Mouse (Mus musculus): Measurements from ENCODE around the gene Crygn. TPM values are rescaled to one million over a fixed set of nuclear protein-coding genes. Genes with fewer than 3 reads are reported as not detected.

The Crygn gene
- total RNA-seq, 2 experiments from 2014 or later = not detected

DNA sequence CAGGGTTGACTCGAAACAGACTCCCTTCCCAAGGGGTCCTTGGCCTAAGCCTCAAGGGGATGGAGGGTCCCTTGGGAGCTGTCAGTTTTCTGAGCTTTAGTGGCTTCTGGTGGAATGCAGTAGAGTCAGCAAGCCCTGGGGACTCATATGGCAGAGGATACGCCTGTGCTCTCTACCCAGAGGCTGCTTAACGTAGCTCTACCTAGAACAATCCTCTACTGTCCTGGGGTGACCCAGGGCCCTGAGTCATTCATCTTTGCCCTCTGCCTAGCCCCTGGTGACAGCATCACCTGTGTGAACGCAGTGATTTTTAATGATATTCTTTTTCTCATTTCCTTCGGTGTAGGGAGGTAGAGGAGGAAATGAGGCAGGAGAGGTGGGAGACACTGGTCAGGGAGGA, 8.1 kb downstream of the Crygn start:
- DNase-seq (ENCODE audit: low spot score in 2 of 2) = no peak

DNA sequence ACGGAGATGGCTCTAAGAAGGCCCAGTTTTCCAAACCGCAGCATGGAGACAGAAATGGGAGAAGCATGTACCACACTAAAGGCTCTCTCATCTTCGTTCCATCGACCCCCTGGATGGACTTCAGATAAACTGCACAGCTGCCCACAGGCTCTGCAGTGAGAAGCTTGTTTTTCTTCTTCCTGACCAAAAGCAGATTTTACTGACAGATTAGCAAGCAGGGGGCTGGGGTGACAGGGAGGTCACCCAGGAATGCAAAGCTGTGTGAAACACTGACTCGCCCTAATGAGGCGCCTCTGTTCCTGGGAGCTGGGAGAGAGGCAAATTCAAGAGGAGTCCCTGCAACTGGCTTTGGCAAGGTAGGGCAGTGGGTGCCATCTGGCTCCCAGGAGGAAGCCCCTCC, 10.3 kb downstream of the Crygn start:
- DNase-seq (ENCODE audit: low spot score in 2 of 2) = no peak

DNA sequence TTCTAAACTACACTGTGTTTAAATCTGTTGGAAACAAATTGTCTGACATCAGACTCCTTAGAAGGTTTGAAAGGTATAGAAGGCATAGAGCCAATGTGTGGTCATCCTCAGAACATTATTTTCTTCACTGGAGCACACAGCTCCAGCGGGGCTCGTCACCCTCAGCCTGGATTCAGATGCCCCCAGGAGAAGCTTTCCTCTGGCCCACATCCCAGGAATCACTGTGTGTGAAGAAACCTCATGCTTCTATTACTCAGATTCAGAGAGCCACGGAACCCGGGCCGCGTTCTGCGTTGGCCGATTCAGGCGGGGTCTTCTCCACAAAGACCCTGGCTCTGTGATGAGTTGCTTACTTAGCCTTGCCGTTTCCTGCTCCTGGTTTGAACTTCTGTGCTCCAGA, 13.9 kb downstream of the Crygn start:
- no peak for DNase-seq (ENCODE audit: low spot score in 2 of 2)

DNA sequence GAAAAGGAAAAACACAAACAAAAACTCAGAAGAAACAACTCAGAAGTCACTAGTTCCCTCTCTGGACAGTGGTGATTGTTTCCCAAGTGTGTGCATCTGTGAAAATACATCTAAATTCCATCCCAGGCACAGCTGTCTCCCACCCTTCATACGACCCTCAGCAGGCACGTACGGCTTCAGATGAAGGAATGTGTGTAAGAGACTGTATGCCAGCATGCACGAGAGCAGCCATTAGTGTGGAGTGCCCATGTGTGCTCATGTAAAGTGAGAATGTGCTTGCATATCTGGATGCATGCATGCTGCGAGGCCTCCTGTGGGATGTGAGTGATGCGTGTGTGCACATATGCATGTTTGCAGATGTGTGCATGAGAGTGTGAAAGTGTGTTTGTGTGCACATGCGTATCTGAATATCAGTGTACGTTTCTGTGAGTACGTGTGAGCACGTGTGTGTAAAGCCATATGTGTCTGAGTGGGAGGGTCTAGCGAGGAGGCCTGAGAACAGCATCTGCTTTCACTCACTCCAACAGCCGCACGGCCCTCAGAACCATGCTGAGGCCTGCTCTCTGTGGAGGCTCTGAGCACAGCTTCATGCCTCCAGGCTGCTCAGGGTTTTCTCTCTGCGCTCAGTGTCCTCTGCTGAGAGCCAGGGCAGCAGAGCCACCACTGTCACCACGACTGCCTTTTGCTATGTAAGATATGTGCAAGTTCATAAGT, 16.5 kb downstream of the Crygn start:
- DNase-seq (ENCODE audit: low spot score in 2 of 2) = no peak

DNA sequence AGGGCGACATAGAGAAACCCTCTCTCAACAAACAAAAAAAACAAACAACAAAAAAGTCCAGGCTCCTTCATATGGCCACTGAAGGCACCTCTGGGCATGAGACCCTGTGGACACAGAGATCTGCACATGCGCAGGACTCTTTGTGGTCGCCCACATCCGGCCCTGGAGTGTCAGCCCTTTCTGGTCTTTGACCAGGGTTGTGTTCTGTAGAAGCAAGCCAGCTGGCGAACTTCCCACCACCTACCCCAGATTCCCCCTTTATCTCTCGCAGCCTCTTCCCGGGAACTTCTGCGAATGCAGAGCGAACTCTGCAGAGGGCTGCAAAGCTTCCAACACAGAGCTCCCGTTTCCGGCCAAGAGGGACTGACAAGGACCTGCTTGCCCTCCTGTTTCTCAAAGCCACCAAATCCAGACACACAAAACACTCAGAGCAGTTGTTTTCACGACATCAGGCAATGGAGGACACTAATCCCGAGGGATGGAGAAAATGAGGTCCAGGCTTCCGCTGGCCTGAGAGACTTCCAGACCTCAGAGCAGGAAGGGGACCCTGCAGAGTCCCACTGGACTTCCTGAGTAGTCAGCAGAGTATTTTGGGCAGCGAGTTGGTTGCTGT, 18.6 kb downstream of the Crygn start:
- peak in 1 of 2 experiments; percentile 60 for DNase-seq (ENCODE audit: low spot score in 2 of 2)

DNA sequence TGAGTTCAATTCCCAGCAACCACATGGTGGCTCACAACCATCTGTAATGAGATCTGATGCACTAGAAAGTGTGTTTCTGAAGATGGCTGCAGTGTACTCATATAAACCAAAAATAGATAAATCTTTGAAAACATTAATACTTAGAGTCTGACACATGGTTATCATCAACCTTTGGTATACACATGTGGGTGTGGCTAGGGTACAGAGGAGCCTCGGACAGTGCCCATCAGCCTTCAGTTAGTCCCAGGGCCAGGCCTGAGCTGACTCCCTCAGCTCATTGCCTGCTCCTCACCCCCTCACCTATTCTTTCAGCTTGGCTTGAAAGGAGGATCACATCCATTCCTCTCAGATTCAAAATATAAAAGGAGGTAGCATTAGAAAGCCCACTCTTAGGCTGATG, 19.3 kb downstream of the Crygn start:
- DNase-seq (ENCODE audit: low spot score in 2 of 2) = no peak

DNA sequence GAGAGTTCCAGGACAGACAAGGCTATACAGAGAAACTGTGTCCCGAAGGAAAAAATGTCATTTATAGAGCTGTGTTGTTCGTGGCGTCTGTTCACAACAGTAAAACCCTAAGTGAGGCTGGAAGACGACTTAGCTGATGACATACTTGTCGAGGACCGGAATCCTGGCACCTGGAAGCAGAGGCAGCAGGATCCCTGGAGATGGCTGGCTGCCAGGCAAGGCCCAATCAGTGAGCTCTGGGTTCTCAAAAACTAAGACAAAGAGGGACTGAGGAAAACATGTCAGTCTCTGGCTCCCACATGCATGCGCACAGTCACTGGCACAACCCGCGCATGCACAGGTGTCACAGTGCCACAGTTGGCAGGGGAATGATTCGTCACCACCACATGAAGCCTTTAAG, 20.2 kb downstream of the Crygn start:
- DNase-seq (ENCODE audit: low spot score in 2 of 2) = no peak

DNA sequence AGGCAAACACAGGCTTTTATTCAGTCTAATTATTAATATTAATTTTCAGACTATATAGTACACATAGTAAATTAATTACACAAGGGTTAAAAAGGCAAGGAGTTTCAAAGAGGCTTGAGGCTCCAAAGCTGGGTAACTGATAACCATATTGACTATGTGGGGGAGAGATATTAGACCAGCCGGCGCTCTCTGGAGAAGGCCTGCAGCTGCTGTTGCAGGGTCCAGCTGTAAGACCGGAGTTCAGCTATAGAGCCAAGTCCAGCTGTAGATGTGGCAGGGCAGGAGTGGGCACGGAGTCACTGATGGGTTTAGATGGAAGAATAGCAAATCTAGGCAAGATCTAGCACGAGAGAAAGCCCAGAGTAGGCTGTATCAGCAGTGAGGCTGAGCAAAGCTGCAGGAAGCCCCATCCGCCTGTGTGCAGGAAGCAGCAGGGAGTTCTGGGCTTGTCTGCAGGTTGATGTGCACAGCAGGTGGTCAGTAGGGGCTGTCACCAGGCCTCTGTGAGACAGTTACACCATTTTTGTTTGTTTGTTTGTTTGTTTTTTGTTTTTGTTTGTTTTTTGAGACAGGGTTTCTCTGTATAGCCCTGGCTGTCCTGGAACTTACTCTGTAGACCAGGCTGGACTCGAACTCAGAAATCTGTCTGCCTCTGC, 23.9 kb downstream of the Crygn start:
- DNase-seq (ENCODE audit: low spot score in 2 of 2) = no peak

DNA sequence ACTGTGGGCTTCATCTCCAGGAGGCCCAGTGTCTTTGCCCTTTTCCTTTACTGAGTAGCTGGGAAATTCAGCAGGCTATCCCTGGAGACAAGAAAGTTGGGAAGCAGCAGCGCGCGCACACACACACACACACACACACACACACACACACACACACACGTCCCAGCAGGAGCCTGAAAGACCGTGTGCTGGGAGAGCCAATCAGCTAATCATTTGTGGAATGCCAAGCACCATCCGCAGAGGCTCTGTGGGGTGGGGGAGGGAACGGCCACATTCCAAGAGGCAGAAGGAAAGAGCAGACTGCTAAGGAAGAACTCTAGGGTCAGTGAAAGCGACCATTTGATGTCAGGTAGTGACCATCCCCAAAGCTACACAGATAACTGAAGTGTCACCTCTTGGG, 24.7 kb downstream of the Crygn start:
- no peak for DNase-seq (ENCODE audit: low spot score in 2 of 2)

DNA sequence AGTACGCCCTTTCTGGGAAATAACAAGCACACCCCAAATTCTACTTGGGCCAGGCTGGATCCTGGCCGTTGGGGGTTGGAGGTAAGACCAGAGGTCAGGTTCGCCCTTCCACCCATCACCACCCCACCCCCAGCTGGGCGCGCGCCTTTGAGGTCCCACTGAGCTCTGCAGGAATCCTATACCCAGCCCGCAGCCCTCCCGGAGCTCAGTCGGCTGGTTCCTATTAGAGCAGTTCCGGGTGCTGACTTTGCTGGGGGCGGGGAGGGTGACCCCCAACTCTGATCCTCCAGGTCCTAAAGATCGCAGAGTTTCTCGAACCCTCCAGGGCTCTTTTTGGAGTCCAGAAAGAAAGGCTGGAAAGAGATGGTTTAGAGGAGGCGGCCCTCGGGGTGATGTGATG, 26.8 kb downstream of the Crygn start:
- DNase-seq (ENCODE audit: low spot score in 2 of 2) = no peak

DNA sequence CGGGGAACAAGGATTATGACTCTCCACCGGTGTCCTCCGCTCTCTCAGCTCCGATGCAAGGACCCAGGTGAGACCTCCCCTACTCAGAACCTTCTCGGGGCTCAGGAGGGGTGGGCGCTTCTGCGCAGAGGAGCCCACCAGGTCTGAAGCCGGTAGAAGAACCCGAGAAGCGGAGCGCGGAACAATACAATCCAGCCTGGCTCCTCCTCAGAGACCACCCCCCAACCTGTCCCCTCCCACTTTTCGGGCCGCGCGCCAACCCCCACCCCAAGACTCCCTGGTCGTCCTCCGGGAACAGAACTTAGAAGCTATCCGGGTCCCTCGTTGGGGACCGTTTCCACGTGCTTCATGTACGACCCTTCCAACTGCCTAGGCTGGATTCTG, 27.3 kb downstream of the Crygn start, which contains the start of gene Wdr86:
TSS of gene Wdr86 (minus strand) at position 240 of the 384 bp plus-strand sequence.
- DNase-seq (ENCODE audit: low spot score in 2 of 2) = no peak

DNA sequence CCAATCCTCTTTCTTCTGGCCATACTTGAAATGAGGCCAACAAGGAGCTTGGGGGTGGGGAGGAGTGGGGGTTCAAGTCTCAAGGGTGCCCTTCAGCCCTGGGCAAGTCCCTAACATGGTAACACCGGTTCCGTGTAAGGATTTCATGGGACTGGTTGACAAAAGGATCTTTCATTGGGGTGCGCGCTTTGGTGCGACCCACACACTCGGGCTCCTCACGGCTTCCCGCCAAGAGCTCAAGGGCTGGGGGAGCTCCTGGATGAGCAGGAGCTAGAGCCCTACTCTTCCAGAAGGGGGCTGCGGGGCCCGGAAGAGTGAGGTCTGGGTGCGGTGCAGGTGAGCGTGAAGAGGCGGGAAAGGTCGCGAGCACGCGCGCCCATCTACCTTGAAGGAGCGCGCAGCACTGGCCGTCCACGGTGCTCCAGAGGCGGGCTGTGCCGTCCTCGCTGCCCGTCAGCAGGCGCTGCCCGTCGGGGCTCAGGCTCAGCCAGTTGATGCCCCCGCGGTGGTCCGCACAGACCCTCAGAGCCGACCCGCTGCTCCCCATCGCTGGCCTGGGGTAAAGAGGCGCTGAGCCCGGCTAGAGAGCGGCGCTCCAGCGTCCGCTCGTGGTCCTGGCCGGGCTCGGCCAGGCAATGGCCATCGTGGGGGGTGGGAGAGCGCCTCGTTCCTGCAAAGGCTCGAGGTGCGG, 27.9 kb downstream of the Crygn start:
- DNase-seq (ENCODE audit: low spot score in 2 of 2) = no peak

DNA sequence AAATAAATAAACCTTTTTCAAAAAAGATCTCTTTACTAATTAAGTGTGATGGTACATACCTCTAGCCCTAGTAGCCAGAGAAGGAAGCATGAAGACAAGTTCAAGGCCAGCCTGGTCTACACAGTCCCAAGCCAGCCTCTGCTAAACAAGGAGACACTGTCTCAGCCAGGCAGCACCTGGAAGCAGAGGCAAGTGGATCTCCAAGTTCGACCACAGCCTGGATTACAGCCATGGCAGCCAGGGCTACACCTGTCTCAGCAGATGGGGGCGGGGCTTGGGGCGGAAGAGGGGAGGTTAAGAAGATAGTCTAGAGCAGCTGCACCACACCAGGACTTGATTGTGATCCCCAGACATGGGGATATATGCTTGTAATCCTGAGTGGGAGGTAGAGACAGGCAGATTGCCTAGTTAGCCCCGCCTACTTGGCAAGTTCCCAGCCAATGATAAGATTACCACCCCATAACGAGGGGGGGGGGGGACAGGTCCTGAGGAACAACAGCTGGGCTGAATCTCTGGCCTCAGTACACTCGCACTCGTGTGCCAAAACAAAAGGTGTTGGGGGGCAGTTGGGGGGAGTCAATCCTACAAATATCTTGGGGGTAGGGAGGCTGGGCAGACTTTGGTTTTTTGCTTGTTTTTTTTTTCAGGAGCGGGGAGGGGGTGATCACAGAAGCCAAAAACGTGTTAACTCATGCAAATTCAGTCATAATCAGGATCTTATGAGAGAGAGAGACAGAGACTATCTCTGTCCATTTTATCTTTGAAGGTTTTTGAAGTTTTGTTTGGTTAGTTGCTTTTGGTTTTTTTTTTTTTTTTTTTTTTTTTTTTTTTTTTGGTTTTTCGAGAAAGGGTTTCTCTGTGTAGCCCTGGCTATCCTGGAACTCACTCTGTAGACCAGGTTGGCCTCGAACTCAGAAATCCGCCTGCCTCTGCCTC, 30.6 kb downstream of the Crygn start:
- no peak for DNase-seq (ENCODE audit: low spot score in 2 of 2)

DNA sequence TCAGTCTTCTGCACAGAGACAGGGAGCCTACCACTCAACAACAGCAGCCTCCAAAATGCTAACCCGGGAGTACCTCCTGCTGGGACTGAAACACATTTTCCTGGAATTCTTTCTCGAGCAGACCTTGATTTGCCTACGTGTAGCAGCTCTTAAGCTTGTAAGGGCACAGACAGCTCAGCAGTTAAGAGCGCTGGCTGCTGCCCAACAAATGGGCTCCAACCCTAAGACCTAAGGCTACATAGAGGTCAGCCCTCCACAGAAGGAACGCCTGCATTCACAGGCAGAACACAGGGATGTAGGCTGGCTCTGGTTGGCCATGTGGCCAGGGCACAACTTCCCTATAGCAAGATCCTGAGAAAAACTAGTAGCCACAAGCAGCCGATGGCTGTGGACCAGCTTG, 31.9 kb downstream of the Crygn start:
- DNase-seq (ENCODE audit: low spot score in 2 of 2) = no peak

DNA sequence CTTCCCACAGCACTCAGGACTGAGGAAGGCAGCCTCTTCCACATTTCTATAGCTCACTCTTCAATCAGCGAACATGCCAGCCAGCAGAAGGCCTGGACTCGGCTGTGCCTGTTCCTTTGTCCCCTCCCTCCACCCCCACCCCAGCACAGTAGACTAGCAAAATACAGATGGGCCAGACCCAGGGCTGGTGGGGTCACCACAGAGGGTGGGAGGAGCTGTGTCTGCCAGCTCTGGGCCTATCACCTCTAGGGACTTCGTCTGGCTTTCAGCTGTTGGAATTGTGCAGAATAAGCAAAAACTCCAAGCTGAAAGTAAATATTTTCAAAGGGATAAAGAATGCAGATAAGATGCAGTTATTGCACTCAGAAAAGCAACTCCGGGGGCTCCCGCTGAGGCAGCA, 33.0 kb downstream of the Crygn start:
- no peak for DNase-seq (ENCODE audit: low spot score in 2 of 2)

DNA sequence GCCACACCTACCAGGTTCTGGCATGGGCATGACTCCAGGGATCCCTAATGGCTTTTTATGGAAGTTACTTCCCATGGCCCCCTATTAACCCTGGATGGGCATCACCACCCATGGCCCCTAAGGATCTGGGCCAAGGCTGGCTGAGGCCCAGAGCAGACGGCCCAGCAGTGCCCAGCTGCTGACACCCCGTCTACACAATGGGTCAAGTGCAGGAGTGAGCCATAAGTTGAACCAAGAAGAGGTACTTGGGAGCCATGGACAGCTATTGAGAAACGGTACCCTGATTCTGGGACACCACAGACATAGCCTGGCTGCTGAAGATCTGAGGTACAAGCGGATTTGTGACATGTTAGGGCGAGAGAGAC, 33.6 kb downstream of the Crygn start:
- DNase-seq (ENCODE audit: low spot score in 2 of 2) = no peak

DNA sequence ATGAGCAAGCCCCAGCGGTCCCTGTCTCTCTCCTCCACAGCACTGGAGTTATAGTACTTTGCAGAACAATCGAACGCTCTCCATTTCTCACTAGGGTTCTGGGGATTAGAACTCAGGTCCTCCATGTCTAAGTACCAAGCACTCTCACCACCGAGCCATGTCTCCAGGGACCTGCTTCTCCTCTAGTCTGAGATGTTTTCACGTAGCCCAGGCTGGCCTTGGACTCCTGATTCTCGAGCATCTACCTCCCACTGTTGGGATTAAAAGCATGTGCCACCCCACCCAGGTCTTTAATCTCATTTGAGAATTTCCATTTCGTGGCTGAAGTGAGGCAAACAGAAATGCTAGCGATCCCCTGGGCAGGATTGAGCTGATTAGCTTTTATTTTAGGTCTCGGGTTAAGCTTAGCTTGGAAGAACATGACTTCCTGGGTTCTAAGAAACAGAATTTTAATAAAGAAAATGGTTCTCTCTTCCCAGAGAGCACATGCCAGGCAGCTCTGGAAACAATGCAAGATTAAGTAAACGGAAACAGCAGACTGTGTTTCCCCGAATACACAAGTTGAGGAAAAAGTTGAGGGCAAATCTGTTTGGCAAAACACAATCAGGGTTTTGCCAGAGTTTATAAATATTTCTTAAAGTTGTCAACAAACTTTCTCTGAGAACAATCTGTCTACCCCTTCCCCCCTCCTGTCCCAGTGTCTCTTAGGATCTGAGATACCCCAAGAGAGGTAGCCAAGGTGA, 34.1 kb downstream of the Crygn start:
- DNase-seq (ENCODE audit: low spot score in 2 of 2) = no peak

DNA sequence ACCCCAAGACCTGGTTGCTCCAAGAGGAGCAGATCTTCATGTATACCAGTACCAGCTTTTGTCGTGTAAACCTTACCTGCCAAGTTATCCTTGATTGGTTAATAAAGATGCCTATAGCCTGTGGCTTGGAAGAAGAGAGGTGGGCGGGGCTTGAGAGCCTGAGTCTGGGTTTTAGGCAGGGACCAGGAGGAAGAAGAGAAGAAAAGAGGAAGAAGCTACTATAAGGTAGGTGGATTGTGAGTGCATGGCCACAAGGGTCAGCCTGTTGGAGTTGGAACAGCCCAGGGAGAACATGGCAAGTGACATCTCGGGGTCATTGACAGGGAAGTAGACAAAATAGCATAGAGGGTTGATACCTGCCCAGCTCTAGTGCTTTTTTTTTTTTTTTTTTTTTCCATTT, 38.0 kb downstream of the Crygn start:
- no peak for DNase-seq (ENCODE audit: low spot score in 2 of 2)

DNA sequence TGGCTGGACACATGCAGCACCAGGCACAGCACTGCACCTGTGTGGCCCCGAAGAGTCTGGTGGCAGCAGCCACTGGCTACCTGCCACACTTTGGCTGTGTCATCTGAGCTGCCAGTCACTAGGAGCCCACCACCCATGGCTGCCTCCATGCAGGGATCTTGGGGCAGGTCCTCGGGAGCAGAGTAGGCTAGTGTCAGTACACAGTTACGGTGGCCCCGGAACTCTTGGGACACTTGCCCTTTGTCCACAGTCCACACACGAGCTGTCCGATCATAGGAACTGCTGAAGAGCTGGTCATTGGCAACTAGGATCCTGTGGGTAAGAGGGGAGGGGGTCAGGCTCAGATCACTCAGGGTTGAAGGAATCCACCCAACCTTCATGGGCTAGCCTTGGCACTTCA, 39.7 kb downstream of the Crygn start:
- DNase-seq (ENCODE audit: low spot score in 2 of 2) = no peak

DNA sequence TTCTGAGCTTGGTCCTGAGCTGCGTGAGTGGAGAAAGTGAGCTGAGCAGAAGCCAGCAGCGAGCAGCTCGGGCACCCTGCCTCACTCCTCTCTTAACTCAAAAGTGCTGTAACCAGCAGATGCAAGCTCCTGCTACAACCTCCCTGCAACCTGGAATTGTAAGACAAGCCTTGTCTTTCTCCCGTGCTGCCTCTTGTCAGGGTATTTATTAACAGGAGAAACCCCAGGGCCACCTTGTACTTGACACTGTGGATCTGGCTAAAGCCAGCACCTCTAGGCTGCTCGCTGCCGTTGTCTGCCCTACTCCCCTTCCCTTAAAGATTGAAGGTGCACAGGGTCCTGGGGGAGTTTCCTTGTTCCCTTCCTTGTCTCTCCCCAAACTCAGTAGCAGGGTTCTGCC, 43.8 kb downstream of the Crygn start:
- DNase-seq (ENCODE audit: low spot score in 2 of 2) = no peak

Measured in gastrocnemius, postnatal 4 days (tissue).